Mouse (Mus musculus) mesoderm, embryonic 11.5 days (tissue): ENCODE data around the gene Trem1.

Source experiments
- DNase-seq: peaks from one replicate; pipeline ENCODE4 v3.0.0-alpha.2; 2012; ENCODE audit warnings: low read depth, low spot score

Trem1 gene

GRCm38 (mm10) chr17:48232518-48232917 is at the start of gene Trem1:
TSS of gene Trem1 (plus strand) at chr17:48232768.
- DNase-seq = no peak

- no peak for DNase-seq
These were observed 47.3 kb upstream of the Trem1 start for GRCm38 (mm10) chr17:48185252-48185651.

- DNase-seq = no peak
These were observed 40.2 kb upstream of the Trem1 start for GRCm38 (mm10) chr17:48192366-48192765.

GRCm38 (mm10) chr17:48203086-48203485 is 29.5 kb upstream of the Trem1 start:
- DNase-seq = no peak

GRCm38 (mm10) chr17:48212596-48212995 is 20.0 kb upstream of the Trem1 start:
- DNase-seq = no peak

GRCm38 (mm10) chr17:48213511-48213910 is 19.1 kb upstream of the Trem1 start:
- DNase-seq = no peak

- no peak for DNase-seq
These were observed 17.1 kb upstream of the Trem1 start for GRCm38 (mm10) chr17:48215429-48215828.

- DNase-seq = no peak
These were observed 1.9 kb upstream of the Trem1 start for GRCm38 (mm10) chr17:48230680-48231079.

- no peak for DNase-seq
These were observed 1.2 kb downstream of the Trem1 start for GRCm38 (mm10) chr17:48233789-48234188.

- DNase-seq = no peak
These were observed 2.0 kb downstream of the Trem1 start for GRCm38 (mm10) chr17:48234550-48234949.

- DNase-seq = peak; percentile 58
These were observed 3.3 kb downstream of the Trem1 start for GRCm38 (mm10) chr17:48235773-48236370.

- DNase-seq = no peak
These were observed 5.1 kb downstream of the Trem1 start for GRCm38 (mm10) chr17:48237621-48238020.

GRCm38 (mm10) chr17:48247221-48247928 is 14.8 kb downstream of the Trem1 start, which contains the start of gene Trem3:
TSS of gene Trem3 (plus strand) at chr17:48247777.
- no peak for DNase-seq

- no peak for DNase-seq
These were observed 16.5 kb downstream of the Trem1 start for GRCm38 (mm10) chr17:48249039-48249438.

GRCm38 (mm10) chr17:48249501-48249900 is 16.9 kb downstream of the Trem1 start:
- DNase-seq = no peak

- no peak for DNase-seq
These were observed 18.1 kb downstream of the Trem1 start for GRCm38 (mm10) chr17:48250631-48251030.

GRCm38 (mm10) chr17:48256575-48256974 is 24.0 kb downstream of the Trem1 start:
- DNase-seq = no peak

- no peak for DNase-seq
These were observed 29.3 kb downstream of the Trem1 start for GRCm38 (mm10) chr17:48261868-48262267.

GRCm38 (mm10) chr17:48263741-48264362 is 31.3 kb downstream of the Trem1 start, which contains the start of gene Treml4:
TSS of gene Treml4 (plus strand) at chr17:48264295.
- DNase-seq = no peak

GRCm38 (mm10) chr17:48264662-48265061 is 32.1 kb downstream of the Trem1 start:
- no peak for DNase-seq

- DNase-seq = no peak
These were observed 33.6 kb downstream of the Trem1 start for GRCm38 (mm10) chr17:48266138-48266537.

- DNase-seq = no peak
These were observed 34.2 kb downstream of the Trem1 start for GRCm38 (mm10) chr17:48266610-48267304.
